Mouse (Mus musculus) megakaryocyte, embryonic 14.5 days (primary cell): Measurements from ENCODE around the gene Gmds.

Experiments used
- FLI1 ChIP-seq: IDR thresholded peaks from 2 replicates; pipeline ENCODE4 v1.6.1; 2012; ENCODE audit warnings: low read length, inconsistent platforms, mixed read lengths
- GATA1 ChIP-seq: IDR thresholded peaks from 3 replicates; pipeline ENCODE4 v1.6.1; 2012; ENCODE audit warnings: mixed read lengths, low read length, inconsistent platforms, borderline replicate concordance

DNA sequence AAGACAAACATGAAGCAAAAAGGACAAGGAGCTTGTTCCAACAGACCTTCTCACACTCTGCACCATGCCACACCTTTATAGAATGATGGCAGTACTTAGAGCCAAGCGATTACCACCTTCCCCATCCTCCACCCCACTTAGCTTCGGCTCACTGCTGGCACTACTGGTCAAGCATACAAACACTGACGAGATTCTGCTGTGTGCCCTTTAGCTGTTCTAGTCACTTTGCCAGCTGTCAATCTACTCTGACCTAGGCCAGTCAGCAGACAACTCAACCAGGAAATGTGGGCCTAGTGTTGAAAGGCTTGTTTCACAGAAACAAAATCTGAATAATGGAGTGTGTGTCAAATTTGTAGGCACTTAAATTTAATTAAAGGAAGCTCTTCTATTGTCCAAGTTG, 464.1 kb downstream of the Gmds start:
- TF ChIP-seq FLI1 = no peak
- TF ChIP-seq GATA1 = no peak
